Mouse (Mus musculus) left cerebral cortex, adult 8-10 months (tissue): Measurements from ENCODE around the gene Gm45783. TPM values are rescaled to one million over a fixed set of nuclear protein-coding genes. Genes with fewer than 3 reads are reported as not detected.
"Not testable (repeated sequence)": the region's sequence is repeated elsewhere in the genome, so short reads cannot be mapped to it uniquely, and the experiment has no call there.

Source experiments
- DNase-seq, 2 experiments: peaks; one replicate each; pipeline ENCODE4 v3.0.0; 2022; ENCODE audit warnings: low spot score in 2 of 2
- microRNA-seq, 2 experiments: library from miRNA; unstranded; fragments of <30 nt; microRNA quantifications; one replicate each; pipeline ENCODE4 v1.2.0; 2022
- total RNA-seq, 4 experiments: library from RNA; stranded (reverse); gene quantifications; 2 replicates each; pipeline ENCODE4 v1.2.4; 2022

Gm45783 gene
- total RNA-seq = not detected

GRCm38 (mm10) chr7:7374431-7374830 is at the start of gene Gm45783:
Gene Gm45783, minus strand, starts transcription at chr7:7374573.
- DNase-seq = not testable (repeated sequence)

GRCm38 (mm10) chr7:7399603-7400002 is 25.2 kb upstream of the Gm45783 start, which contains the start of gene Vmn2r31:
Gene Vmn2r31, minus strand, starts transcription at chr7:7399703.
- not testable (repeated sequence) for DNase-seq

GRCm38 (mm10) chr7:7337509-7337908 is 36.9 kb downstream of the Gm45783 start, which contains the start of gene Vmn2r30:
Gene Vmn2r30, minus strand, starts transcription at chr7:7337609.
- not testable (repeated sequence) for DNase-seq

GRCm38 (mm10) chr7:7295595-7295994 is 78.8 kb downstream of the Gm45783 start:
- DNase-seq = peak in 1 of 2 experiments; percentile 45

Small RNAs within 50 kb of the gene (microRNA-seq; reads per million reads assigned to microRNA genes)
- gene Mir5620 = 10.4 to 12.8 reads per million in 2 experiments

Other genes with a start within 250 kb of the Gm45783 start
- gene Zfp773, start 237.8 kb downstream of the Gm45783 start, total RNA-seq = 1 to 10 TPM; 1.3 to 2.5 (median 1.6) TPM
- gene Zfp418, start 203.2 kb downstream of the Gm45783 start, total RNA-seq = 1 to 10 TPM; 7.3 to 8.4 (median 7.7) TPM
- gene Zfp772, start 164.6 kb downstream of the Gm45783 start, total RNA-seq = 1 to 10 TPM; 7.3 to 9.0 (median 8.1) TPM
- gene Vmn2r29, start 127.2 kb downstream of the Gm45783 start, total RNA-seq = 1 to 10 TPM; 1.1 to 2.5 (median 1.8) TPM
- 10 to 100 TPM in 2 of 4 experiments, 1 to 10 TPM in 2; 8.7 to 14.7 (median 9.6) TPM for gene Gm45844, start 96.3 kb downstream of the Gm45783 start, total RNA-seq
- gene Clcn4, start 73.7 kb downstream of the Gm45783 start, total RNA-seq = 100 to 1,000 TPM; 125 to 134 (median 129) TPM
- under 1 TPM in 2 of 4 experiments, not detected in 2; 0.06 to 0.07 TPM for gene Vmn2r30, start 37.0 kb downstream of the Gm45783 start, total RNA-seq
- gene Vmn2r31, start 25.1 kb upstream of the Gm45783 start, total RNA-seq = not detected
- not detected for gene Vmn2r32, start 105.4 kb upstream of the Gm45783 start, total RNA-seq
- gene Vmn2r33, start 192.2 kb upstream of the Gm45783 start, total RNA-seq = not detected